Mouse (Mus musculus) forebrain, embryonic 11.5 days (tissue): ENCODE data around the gene Igfals. TPM values are rescaled to one million over a fixed set of nuclear protein-coding genes. Genes with fewer than 3 reads are reported as not detected.

Experiments
- polyA plus RNA-seq: library from polyadenylated mRNA; unstranded; fragments of >200 nt; fragmentation: Nextera tagmentation; extraction: Ambion mirVana; gene quantifications from 2 replicates; pipeline ENCODE4 v1.2.1, GENCODE M21; 2014

Gene Igfals
- polyA plus RNA-seq, 1 experiment from 2014 or later: not detected

Other genes with a start within 250 kb of the Igfals start
- 77.6 and 87.4 TPM in 2 replicates for gene Tsc2, start 233.4 kb upstream of the Igfals start, polyA plus RNA-seq
- 20.0 TPM in 2 replicates for gene Nthl1, start 233.3 kb upstream of the Igfals start, polyA plus RNA-seq
- gene Slc9a3r2, start 215.7 kb upstream of the Igfals start, polyA plus RNA-seq: 26.8 and 32.3 TPM in 2 replicates
- gene Npw, start 207.5 kb upstream of the Igfals start, polyA plus RNA-seq: 0.32 TPM in 1 of 2 replicates, not detected in the other
- gene Zfp598, start 196.3 kb upstream of the Igfals start, polyA plus RNA-seq: 37.6 and 38.4 TPM in 2 replicates
- 14.0 and 17.0 TPM in 2 replicates for gene Syngr3, start 176.0 kb upstream of the Igfals start, polyA plus RNA-seq
- gene Gfer, start 169.8 kb upstream of the Igfals start, polyA plus RNA-seq: 54.9 and 55.4 TPM in 2 replicates
- 1.7 and 1.9 TPM in 2 replicates for gene Noxo1, start 169.8 kb upstream of the Igfals start, polyA plus RNA-seq
- gene Tbl3, start 158.3 kb upstream of the Igfals start, polyA plus RNA-seq: 111 and 127 TPM in 2 replicates
- gene Rnf151, start 147.9 kb upstream of the Igfals start, polyA plus RNA-seq: 0.36 and 0.81 TPM in 2 replicates
- gene Rps2, start 147.9 kb upstream of the Igfals start, polyA plus RNA-seq: 1,407 and 1,469 TPM in 2 replicates
- 189 and 195 TPM in 2 replicates for gene Ndufb10, start 141.5 kb upstream of the Igfals start, polyA plus RNA-seq
- not detected in 2 replicates for gene Rpl3l, start 138.2 kb upstream of the Igfals start, polyA plus RNA-seq
- 21.3 and 21.6 TPM in 2 replicates for gene Msrb1, start 129.4 kb upstream of the Igfals start, polyA plus RNA-seq
- gene Hs3st6, start 113.0 kb upstream of the Igfals start, polyA plus RNA-seq: 0.21 and 0.51 TPM in 2 replicates
- not detected in 2 replicates for gene Meiob, start 61.7 kb upstream of the Igfals start, polyA plus RNA-seq
- 25.4 and 26.7 TPM in 2 replicates for gene Hagh, start 25.9 kb upstream of the Igfals start, polyA plus RNA-seq
- 18.2 and 19.3 TPM in 2 replicates for gene Fahd1, start 15.6 kb upstream of the Igfals start, polyA plus RNA-seq
- 71.9 and 82.0 TPM in 2 replicates for gene Nubp2, start 20.4 kb downstream of the Igfals start, polyA plus RNA-seq
- 44.7 and 47.3 TPM in 2 replicates for gene Spsb3, start 20.6 kb downstream of the Igfals start, polyA plus RNA-seq
- gene Eme2, start 29.1 kb downstream of the Igfals start, polyA plus RNA-seq: 29.1 and 31.2 TPM in 2 replicates
- 76.9 and 81.8 TPM in 2 replicates for gene Mrps34, start 29.1 kb downstream of the Igfals start, polyA plus RNA-seq
- 47.8 and 60.8 TPM in 2 replicates for gene Nme3, start 30.5 kb downstream of the Igfals start, polyA plus RNA-seq
- 51.3 and 56.8 TPM in 2 replicates for gene Mapk8ip3, start 71.0 kb downstream of the Igfals start, polyA plus RNA-seq
- gene Jpt2, start 94.7 kb downstream of the Igfals start, polyA plus RNA-seq: 314 and 323 TPM in 2 replicates
- gene Cramp1l, start 149.8 kb downstream of the Igfals start, polyA plus RNA-seq: 14.3 and 14.7 TPM in 2 replicates
- gene Ift140, start 150.1 kb downstream of the Igfals start, polyA plus RNA-seq: 29.0 and 29.2 TPM in 2 replicates
- 9.8 and 13.2 TPM in 2 replicates for gene Tmem204, start 217.6 kb downstream of the Igfals start, polyA plus RNA-seq
- 41.2 and 45.4 TPM in 2 replicates for gene Telo2, start 250.0 kb downstream of the Igfals start, polyA plus RNA-seq